Mouse (Mus musculus) stomach, postnatal 0 days (tissue): ENCODE data around the gene Upk1b. TPM values are rescaled to one million over a fixed set of nuclear protein-coding genes. Genes with fewer than 3 reads are reported as not detected.

Experiments
- ATAC-seq: fragments of 200-750 bp; cut with Nextera tagmentation; 2 replicates; pipeline ENCODE4 v1.8.0; 2017; ENCODE audit not compliant: low FRiP score, low TSS enrichment
- DNase-seq: peaks from one replicate; pipeline ENCODE4 v3.0.0-alpha.2; 2016; ENCODE audit warnings: low spot score
- H3K27ac ChIP-seq: fragments of 300-500 bp; sonication (generic); replicated peaks from 2 replicates; pipeline ENCODE4 v1.5.1; 2014; ENCODE audit warnings: mild to moderate bottlenecking, control low read depth
- H3K27me3 ChIP-seq: fragments of 300-500 bp; sonication (generic); 2 replicates; pipeline ENCODE4 v1.6.1; 2014; ENCODE audit warnings: low read length; ENCODE audit not compliant: control insufficient read depth, insufficient read depth
- H3K36me3 ChIP-seq: fragments of 300-500 bp; sonication (generic); 2 replicates; pipeline ENCODE4 v1.6.1; 2014; ENCODE audit warnings: low read length, mixed read lengths; ENCODE audit not compliant: control insufficient read depth, insufficient read depth
- H3K4me1 ChIP-seq: fragments of 300-500 bp; sonication (generic); replicated peaks from 2 replicates; pipeline ENCODE4 v1.6.1; 2014; ENCODE audit warnings: antibody characterized with exemption; ENCODE audit not compliant: control insufficient read depth, insufficient read depth
- H3K4me2 ChIP-seq: fragments of 300-500 bp; sonication (generic); replicated peaks from 2 replicates; pipeline ENCODE4 v1.6.1; 2014; ENCODE audit warnings: low read depth, mild to moderate bottlenecking, control low read depth, moderate library complexity
- H3K4me3 ChIP-seq: fragments of 300-500 bp; sonication (generic); 2 replicates; pipeline ENCODE4 v1.5.1; 2014; ENCODE audit warnings: low read depth, low read length, control low read depth
- H3K9ac ChIP-seq: fragments of 300-500 bp; sonication (generic); 2 replicates; pipeline ENCODE4 v1.6.1; 2014; ENCODE audit warnings: mild to moderate bottlenecking, low read length, control low read depth, mixed read lengths
- H3K9me3 ChIP-seq: fragments of 300-500 bp; sonication (generic); 2 replicates; pipeline ENCODE4 v1.6.1; 2016; ENCODE audit warnings: low read length; ENCODE audit not compliant: control insufficient read depth
- CTCF ChIP-seq: IDR thresholded peaks from 2 replicates; pipeline ENCODE4 v1.5.1; 2016; ENCODE audit warnings: antibody characterized with exemption, low read depth, mild to moderate bottlenecking, moderate library complexity
- EP300 ChIP-seq: optimal IDR thresholded peaks from 2 replicates; pipeline ENCODE3; 2016; ENCODE audit warnings: antibody characterized with exemption
- WGBS: fragments of 180-500 bp; shearing (Covaris S2); extraction: QIAGEN DNeasy Blood & Tissue Kit; methylation state at CpG from one replicate; pipeline ENCODE4 v1.1.7; 2014; 5-methylcytosine and 5-hydroxymethylcytosine counted together
- polyA plus RNA-seq: library from polyadenylated mRNA; unstranded; fragments of >200 nt; fragmentation: Nextera tagmentation; extraction: Ambion mirVana; gene quantifications from 2 replicates; pipeline ENCODE4 v1.2.1, GENCODE M21; 2015

The Upk1b gene
- polyA plus RNA-seq, 1 experiment from 2014 or later, result 34.4 TPM

DNA sequence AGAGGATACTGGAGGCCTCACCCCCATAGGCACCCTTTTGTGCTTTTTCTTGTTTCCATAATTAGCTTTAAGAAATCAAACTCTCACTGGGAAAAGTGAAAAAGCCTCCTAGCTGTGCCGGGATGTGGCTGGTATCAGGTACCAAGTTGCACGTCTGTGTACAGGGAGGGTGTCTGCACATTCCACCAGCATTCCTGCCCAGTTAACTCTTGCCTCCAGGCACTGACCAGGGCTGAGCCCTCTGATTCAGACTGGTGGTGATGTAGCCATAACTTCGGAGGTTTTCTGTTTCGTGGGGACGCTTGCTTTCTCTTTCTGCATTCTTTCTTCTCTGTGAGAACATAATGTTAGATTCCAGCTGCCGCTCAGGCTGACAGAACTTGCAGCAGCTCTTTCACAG lies 7.0 kb downstream of the Upk1b start:
- no peaks in the 10 kb centered on the region for H3K27me3 ChIP-seq
- H3K9ac ChIP-seq, result no peak overlapping the region
- 46% methylated on average over 6 of the region's 6 CpGs for WGBS
- no peaks in the 10 kb centered on the region for H3K9me3 ChIP-seq
- no peak overlapping the region for H3K4me3 ChIP-seq
- ATAC-seq (peak; percentile 81; the same call in 1 of the 2 replicates), DNase-seq (peak; percentile 31)
- TF ChIP-seq CTCF, result no peak
- TF ChIP-seq EP300, result no peak
- H3K4me1 ChIP-seq, result no peaks in the 10 kb centered on the region
- no peaks in the 10 kb centered on the region for H3K36me3 ChIP-seq
- no peak overlapping the region for H3K27ac ChIP-seq
- no peak overlapping the region for H3K4me2 ChIP-seq

DNA sequence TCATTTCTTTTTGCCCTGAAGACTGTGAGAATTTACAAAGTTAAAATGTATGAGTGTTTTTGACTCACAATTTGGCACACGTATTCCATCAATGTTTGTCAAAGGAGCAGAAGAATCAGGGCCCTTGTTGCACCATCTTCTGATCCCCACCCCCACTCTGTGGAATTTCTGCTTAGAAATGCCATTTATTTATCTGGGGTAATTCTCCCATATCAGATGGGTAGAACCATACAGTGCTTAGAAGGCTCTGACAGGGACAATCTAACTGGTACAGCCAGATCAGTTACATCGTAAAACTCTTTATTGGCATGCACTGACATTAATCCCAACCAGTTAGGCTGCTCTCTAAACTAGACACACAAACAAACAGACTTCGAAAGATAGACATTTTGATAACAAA lies 10.2 kb downstream of the Upk1b start:
- H3K9ac ChIP-seq, result no peak overlapping the region
- H3K9me3 ChIP-seq, result no peaks in the 10 kb centered on the region
- H3K27ac ChIP-seq, result no peak overlapping the region
- no peaks in the 10 kb centered on the region for H3K36me3 ChIP-seq
- ATAC-seq, result no peak
- H3K27me3 ChIP-seq, result no peaks in the 10 kb centered on the region
- no peaks in the 10 kb centered on the region for H3K4me1 ChIP-seq
- WGBS, result 69% methylated on average over 3 of the region's 3 CpGs
- H3K4me2 ChIP-seq, result no peak overlapping the region
- H3K4me3 ChIP-seq, result no peak overlapping the region
- DNase-seq, result no peak
- no peak for TF ChIP-seq EP300
- TF ChIP-seq CTCF, result no peak

DNA sequence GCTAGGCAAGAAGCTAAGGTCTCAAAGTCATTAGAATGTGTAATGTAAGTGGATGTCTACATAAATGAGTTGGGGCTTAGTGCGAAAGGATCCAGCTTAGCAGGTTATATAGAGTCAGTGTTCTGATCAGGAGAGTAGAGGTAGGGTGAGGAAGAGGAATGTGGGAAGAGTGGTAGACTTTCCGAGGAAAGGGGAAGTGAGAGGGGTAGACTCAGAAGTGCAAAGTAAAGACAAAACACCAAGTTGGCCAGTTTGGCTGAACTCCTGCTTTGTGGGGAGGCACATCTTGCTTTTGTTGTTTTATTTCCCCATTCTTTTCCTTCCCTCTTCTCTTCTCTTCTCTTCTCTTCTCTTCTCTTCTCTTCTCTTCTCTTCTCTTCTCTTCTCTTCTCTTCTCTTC lies 11.1 kb downstream of the Upk1b start:
- WGBS, result 78% methylated on average over 2 of the region's 2 CpGs
- Histone ChIP-seq H3K9ac (no peak overlapping the region), H3K9me3 (no peaks in the 10 kb centered on the region), H3K4me3 (no peak overlapping the region), H3K27ac (no peak overlapping the region), H3K4me2 (no peak overlapping the region), H3K36me3 (no peaks in the 10 kb centered on the region), H3K27me3 (no peaks in the 10 kb centered on the region), H3K4me1 (no peaks in the 10 kb centered on the region)
- DNase-seq, result no peak
- ATAC-seq, result no peak
- TF ChIP-seq EP300 (no peak), CTCF (no peak)

DNA sequence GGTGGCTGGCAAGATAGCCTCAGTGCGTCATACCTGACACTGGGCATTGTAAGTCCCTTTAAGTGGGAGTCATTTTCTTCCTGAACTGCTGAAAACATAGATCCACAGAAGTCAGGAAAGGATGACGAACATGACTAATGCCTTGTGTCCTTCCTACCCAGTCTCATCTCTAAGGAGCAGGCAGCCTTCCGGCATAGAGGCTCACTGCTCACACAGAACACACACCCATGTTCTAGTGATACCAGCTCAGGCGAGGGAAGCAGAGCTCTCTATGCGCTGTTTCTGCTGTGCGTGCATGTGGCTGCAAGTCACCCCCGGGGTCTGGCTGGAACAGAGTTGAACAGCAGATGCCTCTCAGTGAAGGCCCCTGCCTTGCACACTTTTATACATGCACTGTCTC lies 14.8 kb downstream of the Upk1b start:
- Histone ChIP-seq H3K9ac (no peak overlapping the region), H3K27me3 (no peaks in the 10 kb centered on the region), H3K4me3 (no peak overlapping the region), H3K9me3 (no peaks in the 10 kb centered on the region), H3K4me2 (no peak overlapping the region), H3K27ac (no peak overlapping the region), H3K36me3 (no peaks in the 10 kb centered on the region), H3K4me1 (no peaks in the 10 kb centered on the region)
- ATAC-seq (0 out of 2 replicates have a peak, but pooled peaks have one; percentile 51), DNase-seq (no peak)
- TF ChIP-seq CTCF (no peak), EP300 (no peak)
- WGBS, result 70% methylated on average over 7 of the region's 7 CpGs

GRCm38 (mm10) chr16:38782524-38783067 lies 17.5 kb downstream of the Upk1b start:
- Histone ChIP-seq H3K4me2 (no peak overlapping the region), H3K36me3 (no peaks in the 10 kb centered on the region), H3K27me3 (no peaks in the 10 kb centered on the region), H3K9me3 (no peaks in the 10 kb centered on the region), H3K27ac (no peak overlapping the region), H3K4me3 (no peak overlapping the region), H3K9ac (no peak overlapping the region), H3K4me1 (no peaks in the 10 kb centered on the region)
- TF ChIP-seq CTCF, result no peak
- TF ChIP-seq EP300, result no peak
- WGBS, result 42% methylated on average over 2 of the region's 2 CpGs
- DNase-seq (no peak), ATAC-seq (no peak)

- Histone ChIP-seq H3K9me3 (no peaks in the 10 kb centered on the region), H3K36me3 (no peaks in the 10 kb centered on the region), H3K27ac (no peak overlapping the region), H3K4me2 (no peak overlapping the region), H3K4me1 (no peaks in the 10 kb centered on the region), H3K9ac (no peak overlapping the region), H3K27me3 (no peaks in the 10 kb centered on the region), H3K4me3 (no peak overlapping the region)
- WGBS, result 57% methylated on average over 2 of the region's 2 CpGs
- DNase-seq, result no peak
- TF ChIP-seq EP300, result no peak
- no peak for TF ChIP-seq CTCF
- no peak for ATAC-seq
These were observed 18.2 kb downstream of the Upk1b start for GRCm38 (mm10) chr16:38781946-38782345.
